Mouse (Mus musculus) spleen, adult 18-20 months (tissue): ENCODE data around the gene Atp1a4.

Experiments
- DNase-seq, 2 experiments: peaks; one replicate each; pipeline ENCODE4 v3.0.0; 2022; ENCODE audit warnings: mixed read lengths in 2 of 2

Gene Atp1a4

GRCm38 (mm10) chr1:172188891-172189290 is 69.3 kb downstream of the Atp1a4 start:
- DNase-seq, result no peak

GRCm38 (mm10) chr1:172186401-172187289 is 71.6 kb downstream of the Atp1a4 start:
- no peak for DNase-seq

GRCm38 (mm10) chr1:172183915-172184314 is 74.3 kb downstream of the Atp1a4 start:
- no peak for DNase-seq

- no peak for DNase-seq
These were observed 75.2 kb downstream of the Atp1a4 start for GRCm38 (mm10) chr1:172183056-172183455.

GRCm38 (mm10) chr1:172181777-172182176 is 76.4 kb downstream of the Atp1a4 start:
- DNase-seq, result no peak

DNA sequence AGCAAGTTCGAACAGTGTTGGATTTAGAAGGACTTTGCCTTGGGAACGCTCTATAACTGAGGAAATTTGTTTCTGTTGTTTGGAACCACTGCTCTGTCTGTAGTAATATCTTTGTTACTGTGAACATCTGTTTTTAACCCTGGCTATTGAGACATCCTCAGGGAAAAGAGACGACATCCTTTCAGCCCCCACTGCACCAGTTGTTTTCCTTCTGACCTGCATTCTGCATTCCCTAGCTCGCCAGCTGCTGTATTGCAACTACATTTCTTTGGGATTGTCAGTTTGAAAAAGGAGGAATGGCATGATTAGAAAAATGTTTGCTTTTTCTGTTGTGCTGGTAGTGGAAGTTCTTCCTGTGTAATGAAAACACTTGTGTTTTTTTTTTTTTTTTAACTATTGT is 77.3 kb downstream of the Atp1a4 start:
- no peak for DNase-seq

DNA sequence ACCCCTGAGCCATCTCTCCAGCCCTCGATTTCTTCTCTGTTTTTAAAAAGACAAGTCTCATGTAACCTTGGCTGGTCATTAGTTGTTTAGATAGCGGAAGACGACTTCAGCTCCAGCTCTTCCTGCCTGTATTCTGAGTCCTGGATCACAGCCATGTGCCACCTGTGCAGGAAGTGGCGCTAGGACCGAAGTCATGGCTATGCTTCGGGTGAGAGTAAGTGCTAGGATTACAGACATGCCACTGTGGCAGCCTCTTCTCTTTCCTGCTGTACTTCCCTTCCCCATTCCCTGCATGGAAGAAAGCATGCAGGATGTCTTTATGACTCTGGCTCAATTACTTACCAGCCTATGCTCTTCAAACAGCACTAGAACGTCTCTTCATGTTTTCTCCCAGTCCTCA is 79.1 kb downstream of the Atp1a4 start:
- no peak for DNase-seq

DNA sequence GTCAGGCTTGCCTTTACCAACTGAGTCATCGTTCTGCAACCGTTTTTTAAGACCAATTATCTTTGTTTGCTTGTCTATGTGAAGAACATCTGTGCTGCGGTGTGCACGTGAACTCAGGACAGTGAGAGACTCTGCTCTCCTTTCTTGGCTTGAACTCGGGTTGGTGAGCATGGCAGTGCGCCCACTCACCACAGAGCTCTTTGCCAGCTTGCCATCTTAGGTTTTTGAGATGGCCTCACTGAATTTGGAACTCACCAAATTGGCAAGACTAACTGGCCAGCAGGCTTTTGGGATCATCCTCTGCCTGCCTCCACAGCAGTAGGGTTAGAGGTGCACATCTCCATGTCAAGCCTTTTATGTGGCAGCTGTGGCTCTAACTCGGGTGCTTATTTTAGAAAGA is 80.4 kb downstream of the Atp1a4 start:
- no peak for DNase-seq
